Mouse (Mus musculus): ENCODE results near the gene Crkl. TPM values are rescaled to one million over a fixed set of nuclear protein-coding genes. Genes with fewer than 3 reads are reported as not detected.

Crkl gene
- total RNA-seq (2021) = 10 to 100 TPM; 34.3 to 36.0 TPM
- long read RNA-seq, full-length matches to known transcripts = 8 of 12 reads
- long read RNA-seq, partial matches to known transcripts = 0 of 12 reads
- long read RNA-seq, other reads (novel, unspliced or antisense) = 4 of 12 reads

DNA sequence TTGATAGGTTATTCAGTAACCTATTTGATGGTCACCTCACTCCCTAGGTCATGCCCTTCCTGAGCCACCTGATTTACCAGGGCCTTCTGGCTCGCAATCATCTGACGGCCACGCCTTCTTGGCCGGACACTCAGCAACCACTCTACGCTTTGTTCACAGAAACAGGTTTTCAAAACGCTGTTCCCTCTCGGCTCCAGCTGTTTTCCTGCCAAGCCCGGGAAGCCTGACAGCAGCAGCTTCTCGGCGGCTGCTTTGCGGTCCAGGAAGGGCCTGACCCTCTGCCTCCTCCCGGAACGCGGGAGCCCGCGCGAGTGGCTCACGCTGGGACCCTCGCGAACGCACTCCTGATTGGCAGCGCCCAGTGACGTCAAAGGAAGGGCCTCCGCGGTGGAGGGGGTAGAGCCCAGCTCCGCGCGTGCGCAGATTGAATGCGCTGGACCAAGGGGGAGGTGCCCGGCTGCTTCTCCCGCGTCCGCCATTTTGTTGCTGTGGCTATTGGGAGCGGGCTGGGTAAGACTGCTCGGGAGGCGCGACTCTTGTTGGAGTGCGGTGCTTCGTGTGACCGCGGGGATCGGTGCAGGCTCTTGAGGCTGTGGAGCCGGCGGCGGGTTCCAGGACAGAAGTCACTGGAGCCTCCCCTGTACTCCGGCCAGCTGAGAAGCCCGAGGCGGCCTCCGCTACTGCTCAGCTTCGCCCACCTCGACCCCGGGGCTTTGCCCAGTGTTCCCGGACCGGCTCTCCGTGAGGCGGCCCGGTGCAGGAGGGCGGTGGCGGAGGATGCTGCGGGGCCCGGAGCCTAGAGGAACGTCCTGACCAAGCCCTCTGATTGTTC, at the start of gene Crkl:
TSS of gene Crkl (plus strand) at position 447 of the 832 bp plus-strand sequence.
- peak; percentile 98 to 99 for DNase-seq (ENCODE audit: low spot score in 2 of 2)

DNA sequence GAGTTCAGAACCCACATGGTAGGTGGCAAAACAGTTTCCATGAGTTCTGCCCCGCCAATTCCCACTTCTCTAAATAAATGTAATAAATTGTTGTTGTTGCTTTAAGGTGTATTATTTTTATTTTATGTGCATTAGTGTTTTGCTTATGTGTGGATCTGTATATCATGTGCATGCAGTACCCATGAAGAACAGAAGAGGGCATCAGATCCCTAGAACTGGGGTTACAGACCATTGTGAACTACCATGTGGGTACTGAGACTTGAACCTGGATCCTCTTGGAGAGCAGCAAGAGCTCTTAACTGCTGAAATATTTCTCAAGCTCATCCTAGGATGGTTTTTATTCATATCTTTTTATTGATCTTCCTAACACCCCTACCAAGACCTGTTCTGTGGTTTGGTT, 48.9 kb upstream of the Crkl start:
- DNase-seq (ENCODE audit: low spot score in 2 of 2) = peak; percentile 22 to 33

DNA sequence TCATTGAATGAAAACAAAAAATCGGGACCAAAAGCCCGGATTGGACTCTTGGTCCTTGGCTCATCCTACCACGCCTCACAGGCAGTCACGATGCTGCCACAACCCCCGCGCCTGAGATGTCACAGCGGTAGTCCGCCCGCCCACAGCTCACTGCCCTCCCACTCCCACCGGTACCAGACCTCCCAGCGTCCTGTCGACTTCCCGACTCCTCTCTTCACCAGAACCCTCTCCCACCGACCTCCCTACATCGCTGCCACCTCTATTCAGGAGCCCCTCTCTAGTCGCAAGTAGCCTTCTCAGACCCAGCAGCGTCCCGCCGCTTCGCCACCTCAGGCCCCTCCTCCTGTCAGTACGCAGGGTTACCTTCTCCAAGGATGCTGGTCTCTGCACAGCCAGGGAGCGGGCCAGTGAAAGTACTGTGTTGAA, 46.5 kb upstream of the Crkl start:
- DNase-seq (ENCODE audit: low spot score in 2 of 2) = peak; percentile 72 to 77

- peak; percentile 100 for DNase-seq (ENCODE audit: low spot score in 2 of 2)
These were observed 45.9 kb upstream of the Crkl start, which contains the start of the genes Snap29 and Pi4ka for GRCm38 (mm10) chr16:17405736-17406443. Snap29 (plus strand) TSS chr16:17405986. Pi4ka (minus strand) TSS chr16:17406314.

DNA sequence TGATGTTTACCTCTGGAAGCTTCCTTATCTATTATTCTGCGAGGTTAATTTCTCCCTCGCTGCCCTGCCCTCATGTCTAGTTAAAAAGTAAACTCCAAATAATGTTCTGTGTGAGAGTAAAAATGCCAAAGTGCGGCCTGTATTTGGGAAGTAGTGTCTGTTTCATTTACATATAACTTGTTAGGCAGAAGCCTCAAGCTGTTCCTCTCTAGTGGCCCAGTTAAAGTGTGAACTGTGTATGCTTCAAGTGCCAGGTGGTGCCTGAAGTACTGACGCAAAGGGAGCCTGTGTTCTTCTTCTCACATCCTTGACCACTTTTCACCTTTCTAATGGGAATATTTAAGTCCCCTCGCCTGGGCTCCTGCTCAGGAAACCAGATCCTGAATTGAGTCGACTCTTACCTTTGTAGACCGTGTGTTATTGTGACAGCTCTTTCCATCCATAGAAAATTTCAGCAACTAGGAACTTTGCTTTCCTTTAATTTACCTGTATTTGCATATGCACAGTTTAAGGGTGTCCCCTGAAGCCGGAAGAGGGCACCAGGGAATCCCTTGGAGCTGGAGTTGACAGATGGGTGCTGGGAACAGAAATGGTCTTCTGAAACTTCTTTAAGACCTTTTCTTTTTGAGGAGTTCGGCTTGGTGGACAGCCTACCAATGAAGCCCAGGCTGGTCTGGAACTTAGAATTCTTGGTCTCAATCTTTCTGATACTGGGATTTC, 45.1 kb upstream of the Crkl start:
- peak in 1 of 2 experiments; percentile 15 for DNase-seq (ENCODE audit: low spot score in 2 of 2)

DNA sequence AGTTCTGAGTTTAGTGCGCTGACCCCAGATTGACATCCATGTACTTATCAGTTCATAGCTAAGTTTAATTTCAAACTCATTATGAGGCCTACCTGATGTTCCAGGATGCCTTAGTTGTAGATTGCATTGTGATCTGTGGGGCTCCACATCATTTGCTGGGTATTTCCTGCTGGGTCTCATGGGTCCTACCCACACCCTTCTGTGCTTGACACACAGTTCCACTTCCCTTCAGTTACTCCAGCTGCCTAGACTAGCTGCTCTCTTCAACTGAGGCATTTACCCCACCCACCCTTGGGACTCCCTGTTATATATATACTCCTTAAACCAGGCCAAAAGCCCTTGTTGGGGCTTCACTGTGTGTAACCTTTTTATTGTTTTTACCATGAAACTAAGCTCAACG, 42.7 kb upstream of the Crkl start:
- no peak for DNase-seq (ENCODE audit: low spot score in 2 of 2)

GRCm38 (mm10) chr16:17410209-17410608, 41.6 kb upstream of the Crkl start:
- no peak for DNase-seq (ENCODE audit: low spot score in 2 of 2)

GRCm38 (mm10) chr16:17423021-17423420, 28.8 kb upstream of the Crkl start:
- no peak for DNase-seq (ENCODE audit: low spot score in 2 of 2)

- DNase-seq (ENCODE audit: low spot score in 2 of 2) = no peak
These were observed 19.2 kb upstream of the Crkl start for GRCm38 (mm10) chr16:17432576-17432975.

GRCm38 (mm10) chr16:17452373-17452715, 557 bp downstream of the Crkl start:
- no peak for DNase-seq (ENCODE audit: low spot score in 2 of 2)

GRCm38 (mm10) chr16:17456901-17457300, 5.1 kb downstream of the Crkl start:
- DNase-seq (ENCODE audit: low spot score in 2 of 2) = no peak

GRCm38 (mm10) chr16:17460254-17460653, 8.5 kb downstream of the Crkl start:
- no peak for DNase-seq (ENCODE audit: low spot score in 2 of 2)

DNA sequence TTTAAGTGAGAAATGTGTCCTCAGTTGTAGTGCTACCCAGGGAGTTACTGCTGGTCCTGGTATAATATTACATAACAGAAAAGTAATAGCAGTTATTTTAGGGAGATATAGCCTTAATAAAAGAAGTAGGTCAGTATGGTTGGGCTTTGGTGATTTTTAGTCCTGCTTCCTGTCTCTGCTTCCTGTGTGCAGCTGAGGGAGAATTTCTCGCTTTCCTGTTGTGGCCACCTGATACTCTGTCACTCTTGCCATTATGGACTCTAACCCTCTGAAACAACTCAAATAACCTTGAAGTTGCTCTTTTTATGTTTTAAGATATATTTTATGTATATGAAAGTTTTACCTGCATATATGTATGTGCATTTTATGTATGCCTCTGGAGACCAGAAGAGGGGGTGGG, 9.8 kb downstream of the Crkl start:
- DNase-seq (ENCODE audit: low spot score in 2 of 2) = no peak

GRCm38 (mm10) chr16:17463184-17463583, 11.4 kb downstream of the Crkl start:
- no peak for DNase-seq (ENCODE audit: low spot score in 2 of 2)

DNA sequence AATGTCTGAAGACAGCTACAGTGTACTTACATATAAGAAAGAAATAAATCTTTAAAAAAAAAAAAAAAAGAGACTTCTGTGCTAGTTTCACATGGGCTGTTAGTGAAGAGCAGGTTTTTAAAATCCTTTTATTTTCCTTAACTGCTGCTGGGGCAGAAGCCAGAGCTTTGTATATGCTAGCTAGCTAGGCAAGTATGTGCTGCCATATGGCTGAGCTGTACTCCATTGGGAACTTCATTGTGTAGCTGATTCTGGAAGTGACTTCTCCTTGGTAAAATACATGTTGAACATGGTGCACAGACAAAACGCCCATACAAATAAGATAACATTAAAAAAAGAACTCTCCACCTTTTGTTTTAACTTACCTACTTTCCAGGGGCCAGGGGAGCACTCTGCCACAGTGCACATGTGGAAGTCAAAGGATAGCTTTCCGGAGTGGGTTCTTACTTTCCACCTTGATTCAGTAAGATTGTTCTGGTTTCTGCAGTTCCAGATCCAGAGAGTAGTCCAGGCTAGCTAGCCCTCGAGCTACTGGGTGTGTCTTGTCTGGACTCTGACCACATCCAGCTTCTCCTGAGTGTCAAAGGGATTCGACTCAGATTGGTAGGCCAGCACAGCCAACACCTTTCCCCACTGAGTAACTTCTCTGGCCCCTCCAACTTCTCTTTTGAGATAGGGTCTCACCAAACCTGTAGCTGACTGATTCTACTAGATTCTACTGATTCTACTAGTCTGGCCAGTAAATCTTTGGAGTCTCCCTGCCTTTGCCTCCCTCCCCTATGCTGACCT, 15.3 kb downstream of the Crkl start:
- DNase-seq (ENCODE audit: low spot score in 2 of 2) = no peak

- no peak for DNase-seq (ENCODE audit: low spot score in 2 of 2)
These were observed 20.7 kb downstream of the Crkl start for GRCm38 (mm10) chr16:17472498-17472897.

- peak; percentile 49 to 56 for DNase-seq (ENCODE audit: low spot score in 2 of 2)
These were observed 22.3 kb downstream of the Crkl start for GRCm38 (mm10) chr16:17474091-17474490.

GRCm38 (mm10) chr16:17474761-17475160, 23.0 kb downstream of the Crkl start:
- no peak for DNase-seq (ENCODE audit: low spot score in 2 of 2)

DNA sequence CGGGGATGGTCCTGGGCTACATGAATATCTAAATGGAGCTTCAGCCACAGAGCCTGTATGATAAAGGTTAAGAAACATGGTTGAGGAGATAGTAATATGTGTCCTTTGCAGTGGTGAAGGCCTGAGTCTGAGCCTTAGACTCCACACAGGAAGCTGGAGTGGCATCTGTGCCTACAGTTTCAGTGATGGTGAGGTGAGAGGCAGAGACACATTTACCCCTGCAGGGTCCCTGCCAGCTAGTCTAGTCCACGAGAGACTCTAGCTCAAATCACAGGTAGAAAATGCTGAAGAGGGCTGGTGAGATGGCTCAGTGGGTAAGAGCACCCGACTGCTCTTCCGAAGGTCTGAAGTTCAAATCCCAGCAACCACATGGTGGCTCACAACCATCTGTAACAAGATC, 23.5 kb downstream of the Crkl start:
- no peak for DNase-seq (ENCODE audit: low spot score in 2 of 2)

DNA sequence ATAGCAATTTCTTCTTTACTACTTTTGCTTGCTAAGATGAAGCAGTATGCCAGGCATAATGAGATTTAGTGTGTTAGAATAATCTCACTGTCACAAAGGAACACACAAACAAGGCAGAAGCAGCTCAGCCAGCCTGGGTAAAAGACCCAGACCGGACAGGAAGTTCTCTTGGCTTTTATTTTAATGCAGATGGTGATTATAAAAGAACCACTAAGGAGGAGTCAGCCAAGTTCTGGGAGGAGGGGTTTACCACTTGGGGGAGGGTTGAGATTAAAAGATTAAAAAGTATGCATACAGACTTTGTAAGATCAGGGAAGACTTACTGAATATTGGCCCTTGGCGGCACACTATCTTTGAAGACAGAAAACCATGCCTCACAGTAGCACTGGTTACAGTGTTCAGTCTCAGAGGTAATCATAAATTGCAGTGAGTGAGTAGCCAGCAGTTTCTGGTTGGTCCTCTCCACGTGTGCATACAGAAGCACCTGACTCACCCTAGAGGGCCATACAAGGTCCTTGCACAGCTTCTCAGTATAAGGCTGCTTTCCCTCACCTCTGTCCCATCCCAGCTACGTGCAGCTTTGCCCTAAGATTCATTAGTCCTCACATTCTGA, 26.6 kb downstream of the Crkl start:
- DNase-seq (ENCODE audit: low spot score in 2 of 2) = no peak

All from layer of hippocampus, postnatal 10 days (tissue).